Mouse (Mus musculus) heart, embryonic 16.5 days (tissue): Measurements from ENCODE around the gene Twist2. TPM values are rescaled to one million over a fixed set of nuclear protein-coding genes. Genes with fewer than 3 reads are reported as not detected.

Experiments
- ATAC-seq: fragments of 200-750 bp; cut with Nextera tagmentation; replicated peaks from 2 replicates; pipeline ENCODE4 v1.8.0; 2017; ENCODE audit warnings: moderate number of reproducible peaks; ENCODE audit not compliant: insufficient read depth, low FRiP score; ENCODE audit errors: extremely low read depth
- H3K27ac ChIP-seq: fragments of 300-500 bp; sonication (generic); 2 replicates; pipeline ENCODE4 v1.5.1; 2014; ENCODE audit warnings: mild to moderate bottlenecking, low read length, control low read depth, moderate library complexity
- H3K27me3 ChIP-seq: fragments of 300-500 bp; sonication (generic); 2 replicates; pipeline ENCODE4 v1.6.1; 2014; ENCODE audit warnings: low read length, mixed read lengths; ENCODE audit not compliant: control insufficient read depth, insufficient read depth
- H3K36me3 ChIP-seq: fragments of 300-500 bp; sonication (generic); 2 replicates; pipeline ENCODE4 v1.6.1; 2014; ENCODE audit not compliant: control insufficient read depth, insufficient read depth
- H3K4me1 ChIP-seq: fragments of 300-500 bp; sonication (generic); 2 replicates; pipeline ENCODE4 v1.6.1; 2014; ENCODE audit warnings: low read length, mixed read lengths; ENCODE audit not compliant: control insufficient read depth, insufficient read depth
- H3K4me2 ChIP-seq: fragments of 300-500 bp; sonication (generic); 2 replicates; pipeline ENCODE4 v1.6.1; 2014; ENCODE audit warnings: low read depth, mild to moderate bottlenecking, control low read depth, low read length
- H3K4me3 ChIP-seq: fragments of 300-500 bp; sonication (generic); 2 replicates; pipeline ENCODE4 v1.5.1; 2014; ENCODE audit warnings: mild to moderate bottlenecking, control low read depth, low read length
- H3K9ac ChIP-seq: fragments of 300-500 bp; sonication (generic); 2 replicates; pipeline ENCODE4 v1.6.1; 2014; ENCODE audit warnings: low read length, control low read depth
- H3K9me3 ChIP-seq: fragments of 300-500 bp; sonication (generic); replicated peaks from 2 replicates; pipeline ENCODE4 v1.6.1; 2016; ENCODE audit warnings: low read length; ENCODE audit not compliant: control insufficient read depth
- WGBS: fragments of 180-500 bp; shearing (Covaris S2); extraction: QIAGEN DNeasy Blood & Tissue Kit; methylation state at CpG from one replicate; pipeline ENCODE4 v1.1.7; 2014; 5-methylcytosine and 5-hydroxymethylcytosine counted together
- polyA plus RNA-seq: library from polyadenylated mRNA; unstranded; fragments of >200 nt; fragmentation: Nextera tagmentation; extraction: Ambion mirVana; gene quantifications from 2 replicates; pipeline ENCODE4 v1.2.1, GENCODE M21; 2015

The Twist2 gene
- polyA plus RNA-seq = 2.1 and 2.6 TPM in 2 replicates

- Histone ChIP-seq H3K4me3 (peak within 1 kb of the TSS; percentile 57), H3K9ac (peak within 1 kb of the TSS; percentile 50), H3K36me3 (no peaks in the 10 kb centered on the region), H3K4me1 (peaks cover 6% of the 10 kb centered on the region; the same call in 1 of the 2 replicates), H3K9me3 (no peaks in the 10 kb centered on the region), H3K27ac (0 out of 2 replicates have a peak within 1 kb of the TSS, but pooled peaks have one; percentile 9), H3K27me3 (peaks cover 52% of the 10 kb centered on the region), H3K4me2 (peak within 1 kb of the TSS; percentile 86)
- WGBS = under 1% methylated on average over 71 of the region's 77 CpGs
- peak; percentile 55; the same call in 1 of the 2 replicates for ATAC-seq
These were observed at the start of gene Twist2 for GRCm38 (mm10) chr1:91800967-91801843. TSS of gene Twist2 (plus strand) at chr1:91801461.

GRCm38 (mm10) chr1:91752931-91753330 lies 48.3 kb upstream of the Twist2 start:
- H3K9me3 ChIP-seq = no peaks in the 10 kb centered on the region
- H3K4me1 ChIP-seq = no peaks in the 10 kb centered on the region
- no peaks in the 10 kb centered on the region for H3K36me3 ChIP-seq
- H3K4me2 ChIP-seq = no peak overlapping the region
- H3K9ac ChIP-seq = no peak overlapping the region
- no peak for ATAC-seq
- 77% methylated on average over 9 of the region's 9 CpGs for WGBS
- H3K27me3 ChIP-seq = peaks cover 2% of the 10 kb centered on the region; the same call in 1 of the 2 replicates
- H3K27ac ChIP-seq = no peak overlapping the region
- H3K4me3 ChIP-seq = no peak overlapping the region

GRCm38 (mm10) chr1:91755102-91755501 lies 46.2 kb upstream of the Twist2 start:
- H3K27me3 ChIP-seq = no peaks in the 10 kb centered on the region
- H3K4me2 ChIP-seq = peak overlapping the region; percentile 41; the same call in 1 of the 2 replicates
- no peaks in the 10 kb centered on the region for H3K9me3 ChIP-seq
- H3K9ac ChIP-seq = no peak overlapping the region
- no peaks in the 10 kb centered on the region for H3K36me3 ChIP-seq
- WGBS = under 1% methylated on average over 9 of the region's 9 CpGs
- H3K4me3 ChIP-seq = no peak overlapping the region
- H3K4me1 ChIP-seq = no peaks in the 10 kb centered on the region
- 0 out of 2 replicates have a peak, but pooled peaks have one; percentile 23 for ATAC-seq
- H3K27ac ChIP-seq = no peak overlapping the region

- Histone ChIP-seq H3K9me3 (no peaks in the 10 kb centered on the region), H3K4me2 (peak overlapping the region; percentile 14; the same call in 1 of the 2 replicates), H3K4me3 (no peak overlapping the region), H3K27ac (no peak overlapping the region), H3K36me3 (no peaks in the 10 kb centered on the region), H3K4me1 (no peaks in the 10 kb centered on the region), H3K9ac (peak overlapping the region; percentile 37; the same call in 1 of the 2 replicates), H3K27me3 (no peaks in the 10 kb centered on the region)
- ATAC-seq = no peak
- WGBS = 54% methylated on average over 16 of the region's 16 CpGs
These were observed 44.0 kb upstream of the Twist2 start for GRCm38 (mm10) chr1:91757292-91757691.

- no peak for ATAC-seq
- Histone ChIP-seq H3K4me3 (no peak overlapping the region), H3K27me3 (no peaks in the 10 kb centered on the region), H3K36me3 (no peaks in the 10 kb centered on the region), H3K4me1 (no peaks in the 10 kb centered on the region), H3K4me2 (no peak overlapping the region), H3K27ac (no peak overlapping the region), H3K9me3 (no peaks in the 10 kb centered on the region), H3K9ac (no peak overlapping the region)
- WGBS = 48% methylated on average over 2 of the region's 2 CpGs
These were observed 43.1 kb upstream of the Twist2 start for GRCm38 (mm10) chr1:91758143-91758542.

- H3K4me3 ChIP-seq = no peak overlapping the region
- H3K27me3 ChIP-seq = no peaks in the 10 kb centered on the region
- H3K27ac ChIP-seq = no peak overlapping the region
- H3K9ac ChIP-seq = no peak overlapping the region
- H3K4me2 ChIP-seq = no peak overlapping the region
- ATAC-seq = no peak
- no peaks in the 10 kb centered on the region for H3K4me1 ChIP-seq
- no peaks in the 10 kb centered on the region for H3K36me3 ChIP-seq
- no peaks in the 10 kb centered on the region for H3K9me3 ChIP-seq
- WGBS = 64% methylated on average over 12 of the region's 12 CpGs
These were observed 42.4 kb upstream of the Twist2 start for GRCm38 (mm10) chr1:91758600-91759515.

GRCm38 (mm10) chr1:91760140-91760986 lies 40.9 kb upstream of the Twist2 start:
- Histone ChIP-seq H3K27ac (no peak overlapping the region), H3K36me3 (no peaks in the 10 kb centered on the region), H3K9ac (no peak overlapping the region), H3K4me3 (no peak overlapping the region), H3K9me3 (no peaks in the 10 kb centered on the region), H3K4me2 (no peak overlapping the region), H3K4me1 (no peaks in the 10 kb centered on the region), H3K27me3 (no peaks in the 10 kb centered on the region)
- ATAC-seq = no peak
- WGBS = 62% methylated on average over 14 of the region's 14 CpGs

GRCm38 (mm10) chr1:91762528-91763091 lies 38.7 kb upstream of the Twist2 start:
- WGBS = 57% methylated on average over 12 of the region's 12 CpGs
- no peak overlapping the region for H3K4me2 ChIP-seq

More at GRCm38 (mm10) chr1:91762528-91763091, 38.7 kb upstream of the Twist2 start:
- Histone ChIP-seq H3K9ac (no peak overlapping the region), H3K27me3 (no peaks in the 10 kb centered on the region), H3K4me1 (no peaks in the 10 kb centered on the region), H3K27ac (no peak overlapping the region), H3K9me3 (no peaks in the 10 kb centered on the region), H3K4me3 (no peak overlapping the region), H3K36me3 (no peaks in the 10 kb centered on the region)
- no peak for ATAC-seq
